Mouse (Mus musculus) lung, postnatal 36 days (tissue): ENCODE measurements around the gene Zfp777.

Experiments used
- DNase-seq: peaks from one replicate; pipeline ENCODE4 v3.0.0; 2022; ENCODE audit warnings: mixed read lengths

Gene Zfp777

DNA sequence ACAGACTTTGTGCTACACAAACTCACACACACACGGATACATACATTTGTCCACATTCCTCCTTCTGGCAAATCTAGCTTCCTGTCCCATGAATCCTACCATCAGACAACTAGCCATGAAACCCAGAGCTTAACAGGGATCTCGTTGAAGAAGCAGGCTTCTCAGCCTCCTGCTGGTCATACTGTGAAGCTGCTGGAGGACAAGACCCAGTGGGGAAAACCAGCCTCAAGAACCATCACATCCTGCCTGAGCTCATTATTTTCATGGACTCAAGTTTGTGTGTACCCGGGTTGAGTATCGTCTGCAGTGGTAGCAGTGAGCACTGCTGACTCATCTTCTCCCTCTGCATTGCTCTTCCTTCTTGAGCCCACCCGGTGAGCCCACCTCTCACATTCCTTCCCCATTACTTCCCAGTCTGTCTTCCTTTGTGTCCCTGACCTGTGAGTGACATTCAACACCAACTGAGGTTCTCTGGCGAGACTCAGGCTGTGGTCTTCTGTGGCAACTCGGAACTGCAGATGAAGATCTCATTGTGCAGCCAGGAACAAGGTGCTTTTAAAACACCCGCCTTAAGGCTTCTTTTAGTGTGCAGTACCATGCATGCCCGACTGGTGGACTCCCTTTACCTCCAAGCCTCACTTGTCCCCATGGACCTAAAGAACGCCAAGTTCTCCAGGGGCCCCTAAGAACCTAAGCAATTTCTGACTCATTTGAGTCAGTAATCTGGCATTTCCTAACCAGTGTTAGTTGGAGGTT, 22.6 kb downstream of the Zfp777 start:
- DNase-seq: no peak

DNA sequence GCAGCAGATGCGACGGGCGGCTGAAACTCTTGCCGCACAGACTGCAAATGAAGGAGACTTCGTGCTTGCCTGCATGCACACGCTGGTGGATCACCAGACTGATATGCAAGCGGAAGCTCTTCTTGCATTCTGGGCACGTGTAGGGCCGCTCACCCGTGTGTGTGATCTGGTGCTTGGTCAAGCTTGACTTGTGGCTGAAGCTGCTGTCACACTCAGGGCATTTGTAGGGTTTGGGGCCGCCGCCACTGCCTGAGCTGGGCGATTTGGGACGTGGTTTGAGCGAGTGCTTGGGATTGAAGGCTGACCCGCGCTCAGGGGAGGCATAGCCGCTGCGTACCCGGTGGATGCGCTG, 23.7 kb downstream of the Zfp777 start:
- no peak for DNase-seq

GRCm38 (mm10) chr6:48024330-48024993, 24.2 kb downstream of the Zfp777 start:
- DNase-seq: no peak

- DNase-seq: no peak
These were observed 26.0 kb downstream of the Zfp777 start for GRCm38 (mm10) chr6:48022672-48023071.

GRCm38 (mm10) chr6:48021678-48022077, 27.0 kb downstream of the Zfp777 start:
- no peak for DNase-seq

- no peak for DNase-seq
These were observed 28.7 kb downstream of the Zfp777 start for GRCm38 (mm10) chr6:48020006-48020405.

- no peak for DNase-seq
These were observed 31.9 kb downstream of the Zfp777 start for GRCm38 (mm10) chr6:48016841-48017240.

DNA sequence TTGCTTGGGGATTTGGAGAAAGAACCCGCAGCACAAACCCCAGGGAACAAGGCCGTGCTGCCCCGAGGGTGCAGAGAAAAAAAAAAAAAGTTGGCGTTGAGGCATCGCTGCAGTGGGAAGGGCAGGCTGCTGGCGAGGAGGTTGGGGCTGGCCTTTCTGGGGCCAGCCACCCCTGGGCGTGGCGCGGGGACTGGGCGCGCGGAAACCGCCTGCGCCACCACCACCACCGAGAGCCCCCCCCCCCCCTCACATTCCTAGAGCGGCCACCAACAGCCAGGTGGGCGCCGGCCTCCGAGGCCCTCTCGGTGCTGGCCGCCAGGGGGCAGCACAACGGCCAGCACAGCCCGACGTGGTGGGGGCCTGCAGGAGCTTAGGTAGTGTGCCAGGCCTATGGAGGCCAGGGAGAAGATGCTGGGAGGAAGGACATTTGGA, 32.6 kb downstream of the Zfp777 start:
- DNase-seq: peak; percentile 78

- DNase-seq: peak; percentile 83
These were observed 38.0 kb downstream of the Zfp777 start for GRCm38 (mm10) chr6:48010727-48011126.

DNA sequence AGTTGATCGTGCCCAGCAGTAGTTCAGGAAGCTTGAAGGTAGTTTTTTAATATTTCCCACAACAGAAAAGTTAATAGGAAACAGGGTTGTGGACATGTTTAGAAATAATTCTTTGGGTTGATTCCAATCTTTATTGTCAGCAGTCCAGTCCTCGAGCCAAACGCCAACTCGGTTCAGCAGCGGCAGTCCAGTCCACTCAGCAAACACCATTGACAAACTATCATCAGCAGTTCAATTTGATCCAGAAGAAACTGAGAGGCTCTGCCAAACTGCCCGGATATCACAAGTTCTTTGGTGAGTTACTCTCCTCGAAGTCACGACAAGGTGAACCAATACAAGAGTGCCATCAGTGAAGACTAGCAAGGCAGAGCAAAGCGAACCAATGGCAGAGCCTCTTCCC, 53.0 kb downstream of the Zfp777 start:
- no peak for DNase-seq

- peak; percentile 37 for DNase-seq
These were observed 64.8 kb downstream of the Zfp777 start for GRCm38 (mm10) chr6:47983936-47984335.

- peak; percentile 92 for DNase-seq
These were observed 69.8 kb downstream of the Zfp777 start for GRCm38 (mm10) chr6:47978897-47979368.

- DNase-seq: peak; percentile 23
These were observed 74.1 kb downstream of the Zfp777 start for GRCm38 (mm10) chr6:47974599-47974998.
